Mouse (Mus musculus) megakaryocyte-erythroid progenitor cell, adult 5 weeks (primary cell): ENCODE measurements around the gene Pgam2. TPM values are rescaled to one million over a fixed set of nuclear protein-coding genes. Genes with fewer than 3 reads are reported as not detected.

Source experiments
- polyA plus RNA-seq: library from polyadenylated mRNA; stranded (reverse); fragments of >175 nt; gene quantifications from 2 replicates; pipeline ENCODE4 v1.2.3, GENCODE M21; 2012

Pgam2 gene
- 0.30 and 0.47 TPM in 2 replicates for polyA plus RNA-seq

GRCm38 (mm10) chr11:5803551-5803981, at the start of gene Pgam2:
Gene Pgam2 (minus strand): TSS chr11:5803733.

GRCm38 (mm10) chr11:5837251-5838246, 34.0 kb upstream of the Pgam2 start, which contains the start of gene Polm:
Gene Polm (minus strand): TSS chr11:5838016.

GRCm38 (mm10) chr11:5788056-5789014, 15.2 kb downstream of the Pgam2 start, which contains the start of gene Dbnl:
Gene Dbnl (plus strand): TSS chr11:5788488.

GRCm38 (mm10) chr11:5761820-5762632, 41.5 kb downstream of the Pgam2 start, which contains the start of gene Urgcp:
Gene Urgcp (minus strand): TSS chr11:5762376.

Other genes starting within 250 kb of the Pgam2 start
- 0.04 TPM in 1 of 2 replicates, not detected in the other for gene Ankrd36, start 234.0 kb downstream of the Pgam2 start, polyA plus RNA-seq
- gene Mrps24, start 88.1 kb downstream of the Pgam2 start, polyA plus RNA-seq: 159 and 167 TPM in 2 replicates
- gene Urgcp, start 41.4 kb downstream of the Pgam2 start, polyA plus RNA-seq: 9.0 and 10.1 TPM in 2 replicates
- gene Dbnl, start 15.2 kb downstream of the Pgam2 start, polyA plus RNA-seq: 157 and 172 TPM in 2 replicates
- gene Polm, start 34.3 kb upstream of the Pgam2 start, polyA plus RNA-seq: 10.3 TPM in 2 replicates
- 0.28 and 0.75 TPM in 2 replicates for gene Aebp1, start 58.2 kb upstream of the Pgam2 start, polyA plus RNA-seq
- 732 and 786 TPM in 2 replicates for gene Pold2, start 74.6 kb upstream of the Pgam2 start, polyA plus RNA-seq
- not detected in 2 replicates for gene Myl7, start 95.0 kb upstream of the Pgam2 start, polyA plus RNA-seq
- not detected in 2 replicates for gene Gck, start 146.3 kb upstream of the Pgam2 start, polyA plus RNA-seq
- gene Ykt6, start 152.0 kb upstream of the Pgam2 start, polyA plus RNA-seq: 9.9 and 10.5 TPM in 2 replicates